Mouse (Mus musculus) heart, postnatal 4 days (tissue): Measurements from ENCODE around the gene Fam149b. TPM values are rescaled to one million over a fixed set of nuclear protein-coding genes. Genes with fewer than 3 reads are reported as not detected.

Experiments
- DNase-seq: peaks from one replicate; pipeline ENCODE4 v3.0.0; 2021
- total RNA-seq, 2 experiments: library from RNA; stranded (reverse); gene quantifications; 2 replicates each; pipeline ENCODE4 v1.2.3; 2021

Fam149b gene
- total RNA-seq, 2 experiments from 2014 or later: 34.4 to 35.8 TPM

DNA sequence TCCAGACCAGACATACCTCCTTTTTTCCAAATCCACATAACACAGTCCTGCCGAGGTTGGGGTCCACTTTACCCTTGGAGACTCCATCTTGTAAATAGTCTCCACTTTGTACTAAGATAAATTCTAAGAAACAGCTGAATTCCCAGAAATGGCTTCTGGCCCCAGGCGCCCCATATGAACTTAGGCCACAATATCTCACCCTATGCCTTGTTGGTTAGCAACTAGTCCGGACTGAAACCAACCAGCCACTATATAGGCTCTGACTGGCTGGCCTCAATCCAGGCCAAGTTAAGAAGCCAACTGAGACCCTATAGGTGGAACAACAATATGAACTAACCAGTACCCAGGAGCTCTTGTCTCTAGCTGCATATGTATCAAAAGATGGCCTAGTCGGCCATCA lies 44.4 kb downstream of the Fam149b start:
- DNase-seq: no peak

DNA sequence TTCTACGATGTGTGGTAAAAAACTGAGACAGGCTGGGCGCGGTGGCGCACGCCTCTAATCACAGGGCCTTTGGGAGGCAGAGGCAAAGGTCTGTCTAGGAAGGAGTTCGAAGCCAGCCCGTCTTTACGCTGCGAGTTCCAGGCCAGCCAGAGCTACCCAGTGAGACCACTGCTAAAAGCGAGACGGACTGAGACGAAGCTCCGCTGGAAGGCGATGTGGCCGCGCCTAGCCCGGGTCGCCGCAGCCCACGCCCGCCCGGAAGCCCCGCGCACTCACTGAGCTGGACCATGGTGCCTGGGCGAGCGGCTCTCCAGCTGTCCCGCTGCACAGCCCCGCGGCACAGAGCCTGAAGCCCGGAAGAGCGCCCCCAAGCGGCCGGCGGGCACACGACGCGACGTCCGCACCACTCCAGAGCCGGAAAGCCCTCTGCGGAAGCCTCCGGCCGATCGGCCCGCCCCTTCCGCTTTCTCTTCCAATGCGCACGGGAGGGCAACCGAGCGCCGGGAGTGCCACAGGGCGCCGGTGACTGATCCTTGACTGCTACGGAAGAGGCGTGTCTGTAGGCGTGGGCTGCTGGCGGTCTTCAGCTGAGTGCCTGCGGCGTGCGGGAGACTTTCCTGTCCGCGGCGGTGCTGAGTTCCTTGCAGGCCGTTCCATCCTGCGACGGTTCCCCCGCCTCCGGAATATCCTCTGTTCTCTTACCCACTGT lies 45.4 kb downstream of the Fam149b start, which contains the start of gene Mrps16:
TSS of gene Mrps16 (minus strand) at position 430 of the 709 bp plus-strand sequence.
- peak; percentile 95 for DNase-seq

DNA sequence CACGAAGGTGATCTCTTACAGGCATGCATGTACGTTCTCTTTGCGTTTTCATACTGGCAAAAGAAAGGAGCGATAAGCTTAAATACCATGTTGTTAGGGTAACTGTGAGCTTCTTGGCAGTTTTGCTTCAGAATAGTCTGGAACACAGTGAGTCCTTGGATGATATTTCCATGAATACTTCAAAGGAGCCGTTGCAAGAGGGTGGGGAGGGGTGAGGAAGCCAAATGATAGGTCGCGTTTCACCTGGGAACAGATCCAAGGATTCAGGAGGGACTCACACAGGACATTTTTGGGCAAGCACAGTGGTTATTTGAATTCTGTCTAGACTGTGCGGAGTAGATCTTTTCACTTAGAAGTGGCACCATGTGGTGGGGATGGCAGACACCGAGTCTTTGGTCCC lies 49.3 kb downstream of the Fam149b start:
- no peak for DNase-seq

DNA sequence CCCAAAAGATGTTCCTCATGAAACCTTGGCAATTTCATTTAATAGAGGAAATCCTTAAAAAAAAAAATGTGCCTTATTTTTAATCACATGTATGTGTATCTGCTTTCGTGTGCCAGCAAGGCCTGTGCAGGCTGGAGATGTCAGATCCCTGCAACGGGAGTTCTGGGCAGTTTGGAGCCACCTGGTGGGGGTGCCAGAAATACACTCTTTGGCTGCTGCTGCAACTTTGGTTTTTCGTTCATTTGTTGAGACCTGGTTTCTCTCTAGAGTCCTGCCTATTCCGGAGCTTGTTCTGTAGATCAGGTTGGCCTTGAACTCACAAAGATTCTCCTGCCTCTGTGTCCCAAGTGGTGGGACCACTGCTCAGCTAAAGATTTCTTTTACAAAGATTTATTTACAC lies 50.9 kb downstream of the Fam149b start:
- peak; percentile 49 for DNase-seq

DNA sequence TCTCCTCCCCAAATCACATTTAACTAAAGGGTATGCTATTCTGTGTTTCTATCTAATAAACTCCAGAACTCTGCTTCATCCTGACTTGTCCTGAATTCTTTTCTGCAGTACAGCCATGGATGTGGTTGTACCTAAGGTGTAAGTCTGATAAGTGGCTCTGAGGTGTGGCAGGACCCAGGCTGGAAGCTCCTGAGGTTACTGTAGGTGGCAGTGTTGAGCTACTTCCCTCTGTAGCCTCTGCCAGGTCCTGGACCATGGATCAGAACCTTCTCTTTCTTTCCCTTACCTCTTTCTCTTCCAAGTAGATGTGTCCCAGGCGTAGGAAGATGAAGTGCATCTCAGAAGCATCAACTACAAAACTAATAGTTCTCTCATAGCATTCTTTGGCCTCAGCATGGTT lies 52.1 kb downstream of the Fam149b start:
- DNase-seq: peak; percentile 43

- peak; percentile 33 for DNase-seq
Observed at GRCm38 (mm10) chr14:20422257-20422656, 74.3 kb downstream of the Fam149b start.

DNA sequence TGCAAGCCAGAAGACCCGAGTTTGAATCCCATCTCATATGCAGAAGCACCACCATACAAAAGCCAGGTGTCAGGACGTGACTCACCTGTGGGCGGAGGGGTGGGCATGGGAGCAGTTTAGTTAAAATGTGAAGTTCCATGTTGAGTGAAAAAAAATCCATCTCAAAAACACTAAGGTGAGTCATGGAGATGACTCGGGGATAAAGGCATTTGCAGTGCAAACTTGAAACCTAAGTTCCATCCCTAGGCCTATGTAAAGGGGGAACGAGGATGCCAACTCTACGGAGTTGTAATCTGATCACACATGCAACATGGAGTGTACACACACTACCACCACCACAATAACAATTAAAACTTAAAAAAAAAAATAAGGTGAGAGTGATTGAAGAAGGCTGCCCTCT lies 75.1 kb downstream of the Fam149b start:
- no peak for DNase-seq

GRCm38 (mm10) chr14:20428593-20428992 lies 80.6 kb downstream of the Fam149b start:
- no peak for DNase-seq

- DNase-seq: no peak
Observed at GRCm38 (mm10) chr14:20429833-20430232, 81.9 kb downstream of the Fam149b start.

- DNase-seq: no peak
Observed at GRCm38 (mm10) chr14:20431726-20432125, 83.8 kb downstream of the Fam149b start.

DNA sequence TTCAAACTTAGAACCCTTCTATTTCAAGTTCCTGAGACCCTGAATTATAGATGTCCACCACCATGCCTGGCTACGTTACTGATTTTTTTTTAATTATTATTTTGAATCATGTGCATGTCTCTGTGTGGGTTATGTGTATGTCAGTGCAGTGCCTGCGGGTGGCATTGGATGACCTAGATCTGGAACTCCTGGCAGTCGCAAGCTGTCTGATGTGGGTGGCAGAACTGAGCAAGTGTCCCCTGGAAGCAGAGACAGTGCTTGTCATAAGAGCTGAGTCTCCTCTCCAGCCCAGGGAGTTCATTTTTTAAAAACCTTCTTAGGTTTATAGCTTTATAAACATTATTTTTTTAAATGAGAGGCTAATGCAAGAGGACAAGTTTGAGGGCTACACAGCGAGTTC lies 84.5 kb downstream of the Fam149b start:
- DNase-seq: no peak

Other genes with a start within 250 kb of the Fam149b start
- gene Saysd1, start 209.6 kb upstream of the Fam149b start, total RNA-seq: 1 to 10 TPM; 2.7 to 3.4 TPM
- 1 to 10 TPM; 1.3 to 1.7 TPM for gene Kcnk5, start 166.4 kb upstream of the Fam149b start, total RNA-seq
- not detected for gene Kcnk16, start 79.0 kb upstream of the Fam149b start, total RNA-seq
- gene Nudt13, start 53.5 kb upstream of the Fam149b start, total RNA-seq: 10 to 100 TPM; 19.7 to 20.3 TPM
- gene Ecd, start within 50 bp of the Fam149b start, total RNA-seq: 10 to 100 TPM; 33.6 to 35.7 TPM
- 10 to 100 TPM; 39.7 to 42.5 TPM for gene Dnajc9, start 40.7 kb downstream of the Fam149b start, total RNA-seq
- gene Mrps16, start 45.5 kb downstream of the Fam149b start, total RNA-seq: 10 to 100 TPM; 68.8 to 70.0 TPM
- under 1 TPM; 0.29 to 0.54 TPM for gene Cfap70, start 104.1 kb downstream of the Fam149b start, total RNA-seq
- 10 to 100 TPM; 49.5 to 57.1 TPM for gene Anxa7, start 132.0 kb downstream of the Fam149b start, total RNA-seq
- gene Mss51, start 148.7 kb downstream of the Fam149b start, total RNA-seq: 1 to 10 TPM in 1 of 2 experiments, under 1 TPM in 1; 0.97 to 1.2 TPM
- 10 to 100 TPM; 71.7 to 79.0 TPM for gene Ppp3cb, start 198.4 kb downstream of the Fam149b start, total RNA-seq